Mouse (Mus musculus) liver, embryonic 11.5 days (tissue): ENCODE measurements at regions not wholly inside any gene's neighbourhood (a gene's known extent, or its start where the extent isn't known, plus 50 kb on each side); places are given as distances from the start of the nearest gene placed in this dataset.

Experiments used
- ATAC-seq: fragments of 200-750 bp; cut with Nextera tagmentation; replicated peaks from 2 replicates; pipeline ENCODE4 v1.8.0; 2017; ENCODE audit warnings: moderate number of reproducible peaks, mild to moderate bottlenecking, moderate TSS enrichment, moderate library complexity; ENCODE audit not compliant: low FRiP score
- DNase-seq: peaks from one replicate; pipeline ENCODE4 v3.0.0-alpha.2; 2017; ENCODE audit warnings: low spot score
- H3K27ac ChIP-seq: fragments of 300-500 bp; sonication (generic); 2 replicates; pipeline ENCODE4 v1.5.1; 2014; ENCODE audit warnings: mild to moderate bottlenecking, low read depth, low read length, control low read depth
- H3K27me3 ChIP-seq: fragments of 300-500 bp; sonication (generic); replicated peaks from 2 replicates; pipeline ENCODE4 v1.6.1; 2014; ENCODE audit warnings: low read length, mixed read lengths; ENCODE audit not compliant: control insufficient read depth, insufficient read depth
- H3K36me3 ChIP-seq: fragments of 300-500 bp; sonication (generic); 2 replicates; pipeline ENCODE4 v1.6.1; 2014; ENCODE audit warnings: mild to moderate bottlenecking, low read length, moderate library complexity, mixed read lengths; ENCODE audit not compliant: control insufficient read depth, insufficient read depth
- H3K4me1 ChIP-seq: fragments of 300-500 bp; sonication (generic); replicated peaks from 2 replicates; pipeline ENCODE4 v1.6.1; 2014; ENCODE audit warnings: low read length, mixed read lengths; ENCODE audit not compliant: control insufficient read depth, insufficient read depth
- H3K4me2 ChIP-seq: fragments of 300-500 bp; sonication (generic); 2 replicates; pipeline ENCODE4 v1.6.1; 2014; ENCODE audit warnings: mild to moderate bottlenecking, control low read depth, moderate library complexity
- H3K4me3 ChIP-seq: fragments of 300-500 bp; sonication (generic); 2 replicates; pipeline ENCODE4 v1.5.1; 2014; ENCODE audit warnings: low read depth, low read length, control low read depth
- H3K9ac ChIP-seq: fragments of 300-500 bp; sonication (generic); 2 replicates; pipeline ENCODE4 v1.6.1; 2014; ENCODE audit warnings: low read depth, low read length, control low read depth
- H3K9me3 ChIP-seq: fragments of 300-500 bp; sonication (generic); 2 replicates; pipeline ENCODE4 v1.6.1; 2016; ENCODE audit warnings: low read length, inconsistent platforms, mixed read lengths; ENCODE audit not compliant: control insufficient read depth
- WGBS: fragments of 180-500 bp; shearing (Covaris S2); extraction: QIAGEN DNeasy Blood & Tissue Kit; methylation state at CpG from one replicate; pipeline ENCODE4 v1.1.7; 2014; 5-methylcytosine and 5-hydroxymethylcytosine counted together

- H3K27ac ChIP-seq = no peak overlapping the region
- no peak overlapping the region for H3K4me3 ChIP-seq
- H3K36me3 ChIP-seq = no peaks in the 10 kb centered on the region
- DNase-seq = no peak
- no peaks in the 10 kb centered on the region for H3K4me1 ChIP-seq
- no peak overlapping the region for H3K4me2 ChIP-seq
- ATAC-seq = no peak
- no peaks in the 10 kb centered on the region for H3K27me3 ChIP-seq
- H3K9me3 ChIP-seq = no peaks in the 10 kb centered on the region
- 80% methylated on average over 3 of the region's 3 CpGs for WGBS
- H3K9ac ChIP-seq = no peak overlapping the region
Measured at GRCm38 (mm10) chr3:39944581-39944980, 586.5 kb upstream of the Intu start.

- no peak overlapping the region for H3K4me2 ChIP-seq
- H3K9me3 ChIP-seq = no peaks in the 10 kb centered on the region
- no peaks in the 10 kb centered on the region for H3K4me1 ChIP-seq
- no peaks in the 10 kb centered on the region for H3K27me3 ChIP-seq
- H3K36me3 ChIP-seq = no peaks in the 10 kb centered on the region
- 65% methylated on average over 2 of the region's 2 CpGs for WGBS
- ATAC-seq (no peak), DNase-seq (no peak)
- H3K27ac ChIP-seq = no peak overlapping the region
- H3K4me3 ChIP-seq = no peak overlapping the region
- H3K9ac ChIP-seq = no peak overlapping the region
Measured at GRCm38 (mm10) chr3:39952103-39952502, 579.0 kb upstream of the Intu start.

GRCm38 (mm10) chr3:39952556-39952955, 578.5 kb upstream of the Intu start:
- no peaks in the 10 kb centered on the region for H3K4me1 ChIP-seq
- WGBS = 80% methylated on average over 1 of the region's 1 CpGs
- DNase-seq = no peak
- H3K4me2 ChIP-seq = no peak overlapping the region
- H3K9ac ChIP-seq = no peak overlapping the region
- no peaks in the 10 kb centered on the region for H3K9me3 ChIP-seq
- no peaks in the 10 kb centered on the region for H3K36me3 ChIP-seq
- no peaks in the 10 kb centered on the region for H3K27me3 ChIP-seq
- no peak overlapping the region for H3K4me3 ChIP-seq
- H3K27ac ChIP-seq = no peak overlapping the region
- no peak for ATAC-seq

GRCm38 (mm10) chr3:39961836-39962640, 569.0 kb upstream of the Intu start:
- ATAC-seq = no peak

GRCm38 (mm10) chr3:39965431-39965830, 565.7 kb upstream of the Intu start:
- no peaks in the 10 kb centered on the region for H3K36me3 ChIP-seq
- 56% methylated on average over 2 of the region's 2 CpGs for WGBS

More at GRCm38 (mm10) chr3:39961836-39962640, 569.0 kb upstream of the Intu start:
- H3K4me1 ChIP-seq = no peaks in the 10 kb centered on the region
- H3K9ac ChIP-seq = no peak overlapping the region
- DNase-seq = no peak
- H3K9me3 ChIP-seq = no peaks in the 10 kb centered on the region
- no peak overlapping the region for H3K4me3 ChIP-seq
- H3K27ac ChIP-seq = no peak overlapping the region
- H3K27me3 ChIP-seq = no peaks in the 10 kb centered on the region
- no peak overlapping the region for H3K4me2 ChIP-seq
- WGBS = 70% methylated on average over 7 of the region's 7 CpGs
- no peaks in the 10 kb centered on the region for H3K36me3 ChIP-seq

GRCm38 (mm10) chr3:39966390-39966789, 564.7 kb upstream of the Intu start:
- no peak overlapping the region for H3K4me2 ChIP-seq
- H3K9me3 ChIP-seq = no peaks in the 10 kb centered on the region
- no peaks in the 10 kb centered on the region for H3K27me3 ChIP-seq
- no peaks in the 10 kb centered on the region for H3K4me1 ChIP-seq
- H3K4me3 ChIP-seq = no peak overlapping the region
- DNase-seq (no peak), ATAC-seq (no peak)
- no peak overlapping the region for H3K27ac ChIP-seq
- H3K9ac ChIP-seq = no peak overlapping the region
- no peaks in the 10 kb centered on the region for H3K36me3 ChIP-seq
- 86% methylated on average over 2 of the region's 2 CpGs for WGBS

More at GRCm38 (mm10) chr3:39965431-39965830, 565.7 kb upstream of the Intu start:
- H3K9me3 ChIP-seq = no peaks in the 10 kb centered on the region
- H3K4me1 ChIP-seq = no peaks in the 10 kb centered on the region
- no peaks in the 10 kb centered on the region for H3K27me3 ChIP-seq
- H3K4me2 ChIP-seq = no peak overlapping the region
- H3K4me3 ChIP-seq = no peak overlapping the region
- DNase-seq = no peak
- H3K9ac ChIP-seq = no peak overlapping the region
- ATAC-seq = no peak
- H3K27ac ChIP-seq = no peak overlapping the region

- Histone ChIP-seq H3K9ac (no peak overlapping the region), H3K4me2 (no peak overlapping the region), H3K36me3 (no peaks in the 10 kb centered on the region), H3K4me3 (no peak overlapping the region), H3K27ac (no peak overlapping the region), H3K9me3 (no peaks in the 10 kb centered on the region), H3K4me1 (no peaks in the 10 kb centered on the region), H3K27me3 (no peaks in the 10 kb centered on the region)
- DNase-seq (no peak), ATAC-seq (no peak)
- WGBS = 89% methylated on average over 2 of the region's 2 CpGs
Measured at GRCm38 (mm10) chr3:39976937-39977336, 554.1 kb upstream of the Intu start.

GRCm38 (mm10) chr3:39978916-39979679, 552.0 kb upstream of the Intu start:
- 19% methylated on average over 3 of the region's 3 CpGs for WGBS
- no peak overlapping the region for H3K4me2 ChIP-seq
- H3K4me3 ChIP-seq = no peak overlapping the region
- no peak overlapping the region for H3K27ac ChIP-seq
- H3K27me3 ChIP-seq = no peaks in the 10 kb centered on the region
- H3K36me3 ChIP-seq = no peaks in the 10 kb centered on the region
- no peaks in the 10 kb centered on the region for H3K9me3 ChIP-seq
- no peak for ATAC-seq
- no peak overlapping the region for H3K9ac ChIP-seq
- DNase-seq = no peak
- H3K4me1 ChIP-seq = no peaks in the 10 kb centered on the region

GRCm38 (mm10) chr3:39982656-39983055, 548.4 kb upstream of the Intu start:
- Histone ChIP-seq H3K27ac (no peak overlapping the region), H3K4me2 (no peak overlapping the region), H3K9me3 (no peaks in the 10 kb centered on the region), H3K4me3 (no peak overlapping the region), H3K4me1 (no peaks in the 10 kb centered on the region), H3K9ac (no peak overlapping the region), H3K36me3 (no peaks in the 10 kb centered on the region), H3K27me3 (no peaks in the 10 kb centered on the region)
- DNase-seq (no peak), ATAC-seq (no peak)
